Mouse (Mus musculus): Measurements from ENCODE around the gene Hnrnpab. TPM values are rescaled to one million over a fixed set of nuclear protein-coding genes. Genes with fewer than 3 reads are reported as not detected.

Hnrnpab gene
- polyA plus RNA-seq, 1 experiment from 2014 or later: 617 TPM

GRCm38 (mm10) chr11:51568801-51569200 is 37.8 kb downstream of the Hnrnpab start:
- H3K27me3 ChIP-seq (ENCODE audit: insufficient read depth, poor library complexity, severe bottlenecking): no peaks in the 10 kb centered on the region
- H3K9me3 ChIP-seq: no peaks in the 10 kb centered on the region
- no peaks in the 10 kb centered on the region; the same call in 1 of the 2 replicates for H3K4me1 ChIP-seq
- no peak overlapping the region for H3K4me3 ChIP-seq
- no peak for DNase-seq (ENCODE audit: low spot score)
- WGBS: 88% methylated on average over 4 of the region's 4 CpGs
- no peak overlapping the region for H3K27ac ChIP-seq
- no peaks in the 10 kb centered on the region; the same call in 1 of the 2 replicates for H3K36me3 ChIP-seq

GRCm38 (mm10) chr11:51565951-51566350 is 40.7 kb downstream of the Hnrnpab start:
- Histone ChIP-seq H3K27ac (no peak overlapping the region), H3K36me3 (no peaks in the 10 kb centered on the region; the same call in 1 of the 2 replicates), H3K4me1 (no peaks in the 10 kb centered on the region; the same call in 1 of the 2 replicates), H3K9me3 (no peaks in the 10 kb centered on the region), H3K4me3 (no peak overlapping the region), H3K27me3 (ENCODE audit: insufficient read depth, poor library complexity, severe bottlenecking) (no peaks in the 10 kb centered on the region)
- WGBS: 88% methylated on average over 6 of the region's 6 CpGs
- no peak for DNase-seq (ENCODE audit: low spot score)

GRCm38 (mm10) chr11:51565062-51565461 is 41.6 kb downstream of the Hnrnpab start:
- 35% methylated on average over 3 of the region's 3 CpGs for WGBS

GRCm38 (mm10) chr11:51563276-51563675 is 43.4 kb downstream of the Hnrnpab start:
- H3K27me3 ChIP-seq (ENCODE audit: insufficient read depth, poor library complexity, severe bottlenecking): no peaks in the 10 kb centered on the region
- H3K9me3 ChIP-seq: no peaks in the 10 kb centered on the region
- DNase-seq (ENCODE audit: low spot score): no peak
- 73% methylated on average over 1 of the region's 1 CpGs for WGBS
- H3K4me3 ChIP-seq: no peak overlapping the region
- H3K4me1 ChIP-seq: no peaks in the 10 kb centered on the region; the same call in 1 of the 2 replicates
- no peak overlapping the region for H3K27ac ChIP-seq
- H3K36me3 ChIP-seq: no peaks in the 10 kb centered on the region; the same call in 1 of the 2 replicates

More at GRCm38 (mm10) chr11:51565062-51565461, 41.6 kb downstream of the Hnrnpab start:
- Histone ChIP-seq H3K27ac (no peak overlapping the region), H3K9me3 (no peaks in the 10 kb centered on the region), H3K36me3 (no peaks in the 10 kb centered on the region; the same call in 1 of the 2 replicates), H3K4me1 (no peaks in the 10 kb centered on the region; the same call in 1 of the 2 replicates), H3K27me3 (ENCODE audit: insufficient read depth, poor library complexity, severe bottlenecking) (no peaks in the 10 kb centered on the region), H3K4me3 (no peak overlapping the region)
- no peak for DNase-seq (ENCODE audit: low spot score)

- no peak overlapping the region for H3K4me3 ChIP-seq
- H3K27ac ChIP-seq: no peak overlapping the region
- H3K9me3 ChIP-seq: no peaks in the 10 kb centered on the region
- 36% methylated on average over 2 of the region's 2 CpGs for WGBS
- H3K27me3 ChIP-seq (ENCODE audit: insufficient read depth, poor library complexity, severe bottlenecking): no peaks in the 10 kb centered on the region
- no peak for DNase-seq (ENCODE audit: low spot score)
- no peaks in the 10 kb centered on the region for H3K36me3 ChIP-seq
- peaks cover 19% of the 10 kb centered on the region for H3K4me1 ChIP-seq
Observed at GRCm38 (mm10) chr11:51555066-51555465, 51.6 kb downstream of the Hnrnpab start.

- Histone ChIP-seq H3K36me3 (no peaks in the 10 kb centered on the region), H3K4me1 (peaks cover 19% of the 10 kb centered on the region), H3K9me3 (no peaks in the 10 kb centered on the region), H3K27ac (no peak overlapping the region), H3K27me3 (ENCODE audit: insufficient read depth, poor library complexity, severe bottlenecking) (no peaks in the 10 kb centered on the region), H3K4me3 (no peak overlapping the region)
- DNase-seq (ENCODE audit: low spot score): no peak
- 72% methylated on average over 9 of the region's 10 CpGs for WGBS
Observed at GRCm38 (mm10) chr11:51554590-51554989, 52.1 kb downstream of the Hnrnpab start.

GRCm38 (mm10) chr11:51552091-51552490 is 54.6 kb downstream of the Hnrnpab start:
- no peak overlapping the region for H3K27ac ChIP-seq
- H3K27me3 ChIP-seq (ENCODE audit: insufficient read depth, poor library complexity, severe bottlenecking): no peaks in the 10 kb centered on the region
- no peak overlapping the region for H3K4me3 ChIP-seq
- DNase-seq (ENCODE audit: low spot score): no peak
- WGBS: 64% methylated on average over 3 of the region's 3 CpGs
- peaks cover 19% of the 10 kb centered on the region for H3K4me1 ChIP-seq
- H3K36me3 ChIP-seq: no peaks in the 10 kb centered on the region
- H3K9me3 ChIP-seq: no peaks in the 10 kb centered on the region

- 60% methylated on average over 5 of the region's 5 CpGs for WGBS
Observed at GRCm38 (mm10) chr11:51551253-51551652, 55.4 kb downstream of the Hnrnpab start.

More at GRCm38 (mm10) chr11:51551253-51551652, 55.4 kb downstream of the Hnrnpab start:
- Histone ChIP-seq H3K4me1 (peaks cover 19% of the 10 kb centered on the region), H3K9me3 (no peaks in the 10 kb centered on the region), H3K27me3 (ENCODE audit: insufficient read depth, poor library complexity, severe bottlenecking) (no peaks in the 10 kb centered on the region), H3K27ac (no peak overlapping the region), H3K4me3 (no peak overlapping the region), H3K36me3 (no peaks in the 10 kb centered on the region)
- no peak for DNase-seq (ENCODE audit: low spot score)

Other genes starting within 250 kb of the Hnrnpab start
- 18.1 and 18.2 TPM in 2 replicates for gene Phykpl, start 22.1 kb downstream of the Hnrnpab start, polyA plus RNA-seq (2016; fragmentation: Nextera tagmentation; extraction: Ambion mirVana)
- gene Nhp2, start 12.9 kb upstream of the Hnrnpab start, polyA plus RNA-seq (2016; fragmentation: Nextera tagmentation; extraction: Ambion mirVana): 154 and 210 TPM in 2 replicates
- gene Rmnd5b, start 29.0 kb upstream of the Hnrnpab start, polyA plus RNA-seq (2016; fragmentation: Nextera tagmentation; extraction: Ambion mirVana): 34.3 and 37.9 TPM in 2 replicates
- 6.9 and 12.0 TPM in 2 replicates for gene N4bp3, start 44.0 kb upstream of the Hnrnpab start, polyA plus RNA-seq (2016; fragmentation: Nextera tagmentation; extraction: Ambion mirVana)
- gene D930048N14Rik, start 44.1 kb upstream of the Hnrnpab start, polyA plus RNA-seq (2016; fragmentation: Nextera tagmentation; extraction: Ambion mirVana): 0.78 and 1.6 TPM in 2 replicates
- 61.4 and 67.7 TPM in 2 replicates for gene 0610009B22Rik, start 82.0 kb upstream of the Hnrnpab start, polyA plus RNA-seq (2016; fragmentation: Nextera tagmentation; extraction: Ambion mirVana)
- gene Sec24a, start 156.8 kb upstream of the Hnrnpab start, polyA plus RNA-seq (2016; fragmentation: Nextera tagmentation; extraction: Ambion mirVana): 14.3 and 15.0 TPM in 2 replicates
- gene Sar1b, start 156.8 kb upstream of the Hnrnpab start, polyA plus RNA-seq (2016; fragmentation: Nextera tagmentation; extraction: Ambion mirVana): 125 and 134 TPM in 2 replicates

Measured in heart, embryonic 10.5 days (tissue).